Mouse (Mus musculus) myocyte (in vitro differentiated cells): ENCODE measurements around the gene Gpr171.

ENCODE experiments used
- MAX ChIP-seq: IDR thresholded peaks from one replicate; pipeline ENCODE4 v1.6.1; 2011; ENCODE audit warnings: low read depth, mild to moderate bottlenecking, control low read depth
- MYOG ChIP-seq, 3 experiments: IDR thresholded peaks; one replicate each; pipeline ENCODE4 v1.6.1; 2011; ENCODE audit warnings: control low read depth in 2 of 3, low read depth in 2 of 3, mild to moderate bottlenecking in 2 of 3; ENCODE audit not compliant: insufficient read length in 2 of 3, control insufficient read depth in 1 of 3, insufficient read depth in 1 of 3
- POLR2A ChIP-seq: IDR thresholded peaks from one replicate; pipeline ENCODE4 v1.6.1; 2011; ENCODE audit warnings: low read depth, mild to moderate bottlenecking, control low read depth, moderate library complexity; ENCODE audit not compliant: insufficient read length
- POLR2AphosphoS2 ChIP-seq: IDR thresholded peaks from one replicate; pipeline ENCODE4 v1.6.1; 2011; ENCODE audit warnings: low read depth, control low read depth; ENCODE audit not compliant: insufficient read length
- TCF12 ChIP-seq: IDR thresholded peaks from one replicate; pipeline ENCODE4 v1.6.1; 2011; ENCODE audit warnings: mild to moderate bottlenecking, control low read depth; ENCODE audit not compliant: poor library complexity, insufficient read depth, severe bottlenecking
- TCF3 ChIP-seq: IDR thresholded peaks from one replicate; pipeline ENCODE4 v1.6.1; 2011; ENCODE audit warnings: low read depth, control low read depth; ENCODE audit not compliant: insufficient read length
- USF1 ChIP-seq: IDR thresholded peaks from one replicate; pipeline ENCODE4 v1.6.1; 2011; ENCODE audit warnings: low read depth, mild to moderate bottlenecking, control low read depth, moderate library complexity

- no peak for TF ChIP-seq TCF12
- no peak for TF ChIP-seq POLR2AphosphoS2
- TF ChIP-seq POLR2A: no peak
- no peak for TF ChIP-seq MAX
- no peak for TF ChIP-seq MYOG (IDR thresholded peaks at IDR 0.05; ENCODE audit: control insufficient read depth in 1 of 3, insufficient read depth in 1 of 3, insufficient read length in 2 of 3, low read depth in 2 of 3)
- no peak for TF ChIP-seq USF1
- no peak for TF ChIP-seq TCF3
Observed at GRCm38 (mm10) chr3:59098540-59098939, 3.1 kb downstream of the Gpr171 start.
